Mouse (Mus musculus): ENCODE measurements around the gene Myh7. TPM values are rescaled to one million over a fixed set of nuclear protein-coding genes. Genes with fewer than 3 reads are reported as not detected.
"Not testable (repeated sequence)": the region's sequence is repeated elsewhere in the genome, so short reads cannot be mapped to it uniquely, and the experiment has no call there.

Gene Myh7
- 4.9 and 9.1 TPM in 2 replicates for polyA plus RNA-seq (2016; fragmentation: Nextera tagmentation; extraction: Ambion mirVana)

DNA sequence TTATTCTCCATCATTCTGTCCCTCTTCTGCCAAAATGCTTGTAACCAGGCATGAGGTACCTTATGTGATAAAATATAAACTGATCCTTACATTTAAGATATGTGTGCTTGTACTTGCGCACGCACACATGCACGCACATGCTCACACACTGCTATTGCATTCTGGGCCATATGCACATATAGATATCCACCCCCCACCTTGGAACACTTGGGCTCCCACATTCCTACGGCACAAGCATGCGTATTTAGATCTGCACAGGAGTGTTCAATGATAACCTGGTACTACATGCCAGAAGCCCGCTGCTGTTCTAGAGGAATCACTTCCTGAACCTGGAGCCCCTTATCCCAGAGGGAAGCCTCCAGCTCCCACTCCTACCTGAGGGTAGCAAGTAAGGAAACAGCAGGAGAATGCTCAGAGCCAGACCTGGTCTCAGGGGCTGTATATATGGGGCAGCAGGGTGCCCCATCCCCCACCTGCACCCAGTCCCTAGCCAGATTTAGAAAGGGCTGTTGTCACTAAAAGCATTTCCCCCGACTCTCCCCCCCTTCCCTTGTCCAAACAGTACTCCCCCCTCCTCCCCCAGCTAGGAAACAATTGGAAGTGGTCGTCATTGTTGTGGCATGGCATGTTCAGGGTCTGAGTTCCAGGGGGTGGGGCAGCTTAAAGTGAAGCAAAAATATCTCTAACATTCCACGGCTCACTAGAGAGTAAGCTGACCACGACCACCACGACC, at the start of gene Myh7:
Myh7 (minus strand) TSS at position 491 of the 733 bp plus-strand sequence.
- H3K4me2 ChIP-seq (replicated peaks), result no peak within 1 kb of the TSS
- WGBS, result 57% methylated on average over 10 of the region's 11 CpGs
- ATAC-seq (ENCODE audit: low FRiP score), result no peak
- H3K4me1 ChIP-seq, result peaks cover 28% of the 10 kb centered on the region
- H3K9me3 ChIP-seq (replicated peaks), result no peaks in the 10 kb centered on the region
- 0 out of 2 replicates have a peak within 1 kb of the TSS, but pooled peaks have one; percentile 35 for H3K9ac ChIP-seq
- H3K36me3 ChIP-seq, result no peaks in the 10 kb centered on the region
- H3K27me3 ChIP-seq, result no peaks in the 10 kb centered on the region
- no peak within 1 kb of the TSS for H3K4me3 ChIP-seq
- H3K27ac ChIP-seq, result peak within 1 kb of the TSS; percentile 67

DNA sequence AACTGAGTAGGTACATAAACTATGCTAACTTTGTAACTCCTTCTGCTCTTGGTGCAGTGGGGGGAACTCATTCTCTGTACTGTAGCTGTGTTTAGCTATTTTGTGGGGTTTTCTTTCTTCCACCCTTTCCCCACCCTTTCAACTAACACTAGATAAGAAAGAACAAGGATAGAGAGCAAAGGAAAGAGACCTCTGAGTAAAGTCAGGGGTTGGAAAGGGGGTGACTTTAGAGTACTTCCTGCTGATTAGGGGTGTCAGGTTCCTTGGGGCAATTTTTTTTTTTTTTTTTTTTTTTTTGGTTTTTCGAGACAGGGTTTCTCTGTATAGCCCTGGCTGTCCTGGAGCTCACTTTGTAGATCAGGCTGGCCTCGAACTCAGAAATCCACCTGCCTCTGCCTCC, 49.3 kb upstream of the Myh7 start:
- H3K4me2 ChIP-seq (replicated peaks); H3K4me3 ChIP-seq; H3K4me1 ChIP-seq; H3K36me3 ChIP-seq; ATAC-seq (ENCODE audit: low FRiP score); H3K27ac ChIP-seq; H3K27me3 ChIP-seq; H3K9me3 ChIP-seq (replicated peaks); H3K9ac ChIP-seq: not testable (repeated sequence)
- 86% methylated on average over 1 of the region's 2 CpGs for WGBS

DNA sequence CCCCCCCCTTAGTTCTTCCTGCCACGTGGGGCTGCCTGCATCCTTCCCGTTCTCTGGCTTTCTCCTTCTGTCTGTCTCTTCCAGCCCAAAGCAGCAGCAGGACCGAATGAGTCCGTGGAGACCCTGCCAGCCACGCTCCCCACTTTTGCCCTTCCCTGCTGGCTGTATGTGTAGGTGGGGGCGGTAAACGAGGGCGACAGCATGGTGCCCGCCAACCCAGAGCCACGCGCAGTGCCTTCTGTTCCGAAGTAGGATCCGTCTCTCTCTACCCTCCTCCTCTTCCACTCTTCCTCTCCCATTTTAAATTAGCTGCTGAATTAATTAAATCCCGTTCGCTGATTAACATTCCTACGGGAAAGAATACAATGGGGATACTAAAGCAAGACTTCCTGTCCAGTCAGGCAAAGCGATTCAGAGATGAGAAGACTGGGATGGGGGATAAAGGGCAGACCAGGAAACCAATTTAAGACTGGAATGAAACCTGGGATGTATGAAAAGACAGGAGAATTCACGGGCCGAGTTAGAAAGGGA, 38.3 kb upstream of the Myh7 start:
- WGBS, result 29% methylated on average over 19 of the region's 19 CpGs
- no peak for ATAC-seq (ENCODE audit: low FRiP score)
- H3K4me2 ChIP-seq (replicated peaks), result peak overlapping the region; percentile 9
- H3K4me3 ChIP-seq, result no peak overlapping the region
- 0 out of 2 replicates have a peak overlapping the region, but pooled peaks have one; percentile 24 for H3K27ac ChIP-seq
- H3K36me3 ChIP-seq, result no peaks in the 10 kb centered on the region
- peaks cover 7% of the 10 kb centered on the region for H3K27me3 ChIP-seq
- no peaks in the 10 kb centered on the region for H3K9me3 ChIP-seq (replicated peaks)
- H3K4me1 ChIP-seq, result peaks cover 28% of the 10 kb centered on the region
- H3K9ac ChIP-seq, result peak overlapping the region; percentile 0; the same call in 1 of the 2 replicates

DNA sequence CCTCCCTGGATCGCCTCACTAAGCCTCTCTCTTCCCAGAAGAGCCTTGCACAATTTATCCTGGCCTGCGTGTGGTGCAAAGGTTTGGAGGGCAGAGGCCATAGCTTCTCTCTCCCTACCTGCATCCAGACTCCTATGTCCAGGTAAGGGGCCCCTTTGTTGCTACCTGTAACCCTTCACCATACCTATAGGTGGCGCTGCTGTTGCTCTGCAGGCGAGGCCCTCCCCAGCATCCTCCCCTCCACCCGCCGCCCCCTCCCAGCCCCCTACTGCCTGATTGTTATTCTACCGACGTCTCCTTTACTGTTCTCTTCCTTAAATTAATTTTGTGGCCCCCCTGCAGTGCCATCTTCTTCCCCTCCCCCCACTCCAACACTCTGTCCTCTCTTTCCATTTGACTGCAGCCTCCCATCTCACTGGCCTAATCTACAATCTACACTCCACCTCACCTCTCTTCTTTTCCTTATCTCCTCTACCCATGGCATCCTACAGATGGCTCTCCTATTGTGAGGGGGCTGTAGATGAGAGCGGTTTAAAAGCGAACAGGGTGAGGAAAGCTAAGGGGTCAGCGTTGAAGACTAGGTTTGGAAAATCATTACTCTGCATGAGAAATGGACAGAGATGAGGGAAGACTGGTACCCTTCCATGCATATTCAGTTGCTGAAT, 34.7 kb upstream of the Myh7 start:
- peak; percentile 44 for ATAC-seq (ENCODE audit: low FRiP score)
- peaks cover 35% of the 10 kb centered on the region for H3K4me1 ChIP-seq
- peaks cover 9% of the 10 kb centered on the region; the same call in 1 of the 2 replicates for H3K36me3 ChIP-seq
- H3K27me3 ChIP-seq, result peaks cover 15% of the 10 kb centered on the region
- H3K27ac ChIP-seq, result peak overlapping the region; percentile 93
- no peak overlapping the region for H3K4me3 ChIP-seq
- WGBS, result 5% methylated on average over 11 of the region's 11 CpGs
- H3K4me2 ChIP-seq (replicated peaks), result peak overlapping the region; percentile 36
- H3K9me3 ChIP-seq (replicated peaks), result no peaks in the 10 kb centered on the region
- H3K9ac ChIP-seq, result peak overlapping the region; percentile 39; the same call in 1 of the 2 replicates

DNA sequence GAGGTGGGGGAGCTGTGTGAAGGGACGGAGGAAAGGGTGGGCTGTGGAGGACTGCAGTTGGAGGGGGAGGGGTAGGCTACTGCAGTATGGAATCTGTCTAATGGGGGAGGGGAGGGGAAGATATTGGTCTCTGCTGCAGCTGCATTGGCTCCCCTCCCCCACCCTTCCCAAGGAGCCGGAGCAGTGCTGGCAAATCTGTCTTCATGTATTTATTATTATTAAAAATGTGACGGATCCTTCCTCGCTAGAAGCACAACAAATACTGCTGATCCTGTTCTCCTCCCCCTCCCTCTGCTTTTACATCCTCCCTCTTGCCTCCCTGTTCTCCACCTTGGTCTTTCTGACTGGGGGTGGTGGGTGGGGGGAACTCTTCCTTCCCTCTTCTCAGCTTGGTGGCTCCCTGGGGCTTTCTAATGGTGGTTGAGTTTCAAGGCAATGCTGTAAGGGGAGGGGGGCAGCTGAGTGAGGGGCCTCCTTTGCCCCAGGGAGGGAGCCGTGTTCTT, 34.0 kb upstream of the Myh7 start:
- 0% methylated on average over 4 of the region's 5 CpGs for WGBS
- H3K4me3 ChIP-seq, result peak overlapping the region; percentile 2; the same call in 1 of the 2 replicates
- H3K27me3 ChIP-seq, result peaks cover 15% of the 10 kb centered on the region
- peak overlapping the region; percentile 36 for H3K4me2 ChIP-seq (replicated peaks)
- H3K9ac ChIP-seq, result peak overlapping the region; percentile 39; the same call in 1 of the 2 replicates
- peak; percentile 87 for ATAC-seq (ENCODE audit: low FRiP score)
- no peaks in the 10 kb centered on the region for H3K9me3 ChIP-seq (replicated peaks)
- H3K27ac ChIP-seq, result peak overlapping the region; percentile 93
- H3K4me1 ChIP-seq, result peaks cover 35% of the 10 kb centered on the region
- peaks cover 15% of the 10 kb centered on the region for H3K36me3 ChIP-seq

DNA sequence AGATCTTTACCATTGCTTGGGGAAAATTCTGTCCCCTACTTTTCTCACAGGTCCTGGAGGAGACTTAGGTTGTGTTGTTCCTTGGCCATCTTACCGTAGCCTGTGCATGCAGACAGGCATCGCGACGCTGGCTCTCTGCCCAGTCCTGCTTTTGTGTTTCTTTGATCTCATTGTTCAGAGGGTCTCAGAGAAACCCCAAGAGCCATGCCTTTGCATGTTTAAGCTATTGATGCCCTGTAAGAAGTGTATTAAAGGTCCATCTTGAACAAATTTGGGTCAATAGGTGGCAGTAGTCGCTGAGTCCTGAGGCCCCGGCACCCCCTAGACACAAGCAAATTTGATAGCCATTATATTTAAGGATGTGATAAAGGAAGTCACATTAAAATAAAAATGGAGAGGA, 33.2 kb upstream of the Myh7 start:
- H3K4me3 ChIP-seq, result no peak overlapping the region
- 0 out of 2 replicates have a peak overlapping the region, but pooled peaks have one; percentile 8 for H3K9ac ChIP-seq
- H3K27me3 ChIP-seq, result peaks cover 15% of the 10 kb centered on the region
- peak; percentile 36 for ATAC-seq (ENCODE audit: low FRiP score)
- H3K27ac ChIP-seq, result peak overlapping the region; percentile 93
- H3K9me3 ChIP-seq (replicated peaks), result no peaks in the 10 kb centered on the region
- peak overlapping the region; percentile 36 for H3K4me2 ChIP-seq (replicated peaks)
- WGBS, result 4% methylated on average over 6 of the region's 6 CpGs
- H3K4me1 ChIP-seq, result peaks cover 29% of the 10 kb centered on the region
- H3K36me3 ChIP-seq, result peaks cover 23% of the 10 kb centered on the region

DNA sequence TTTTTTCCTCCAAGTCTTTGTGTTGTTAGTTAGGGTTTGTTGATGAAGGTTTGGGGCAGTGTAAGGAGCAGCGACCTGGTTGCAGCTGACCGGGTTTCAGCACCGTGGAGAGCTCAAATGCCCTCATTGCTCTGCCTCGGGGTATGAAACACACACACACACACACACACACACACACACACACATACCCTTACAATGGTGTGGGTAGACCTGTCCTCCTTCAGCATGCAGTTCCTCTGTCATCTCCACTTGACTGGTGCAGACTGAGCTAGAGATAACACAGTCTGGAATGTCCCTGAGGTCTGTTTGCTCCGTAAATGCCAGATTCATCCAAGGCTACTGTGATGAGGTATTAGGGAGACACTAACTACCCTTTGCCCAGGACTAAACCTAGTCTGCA, 32.8 kb upstream of the Myh7 start:
- ATAC-seq (ENCODE audit: low FRiP score), result 0 out of 2 replicates have a peak, but pooled peaks have one; percentile 6
- 12% methylated on average over 5 of the region's 5 CpGs for whole genome bisulfite sequencing
- Histone ChIP-seq H3K27ac (peak overlapping the region; percentile 93), H3K4me2 (replicated peaks) (peak overlapping the region; percentile 36; the same call in 1 of the 2 replicates), H3K36me3 (peaks cover 27% of the 10 kb centered on the region), H3K4me1 (peaks cover 28% of the 10 kb centered on the region), H3K27me3 (peaks cover 15% of the 10 kb centered on the region), H3K9ac (0 out of 2 replicates have a peak overlapping the region, but pooled peaks have one; percentile 8), H3K9me3 (replicated peaks) (no peaks in the 10 kb centered on the region), H3K4me3 (no peak overlapping the region)

DNA sequence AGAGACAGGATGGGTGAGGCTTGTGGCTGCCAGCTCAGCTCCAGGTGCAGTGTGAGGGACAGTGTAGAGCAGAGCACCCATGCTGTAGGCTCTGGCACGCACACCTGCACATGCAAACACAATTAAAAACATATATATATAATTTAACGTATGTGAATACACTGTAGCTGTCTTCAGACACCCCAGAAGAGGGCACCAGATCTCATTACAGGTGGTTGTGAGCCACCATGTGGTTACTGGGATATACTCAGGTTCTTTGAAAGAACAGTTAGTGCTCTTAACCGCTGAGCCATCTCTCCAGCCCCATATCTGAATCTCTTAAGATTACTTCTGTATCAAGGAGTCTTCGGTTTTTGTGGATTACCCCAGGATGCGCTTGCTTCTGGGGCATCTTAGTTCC, 31.1 kb upstream of the Myh7 start:
- ATAC-seq (ENCODE audit: low FRiP score), result no peak
- H3K4me2 ChIP-seq (replicated peaks), result no peak overlapping the region
- H3K4me3 ChIP-seq, result no peak overlapping the region
- 85% methylated on average over 5 of the region's 5 CpGs for WGBS
- H3K36me3 ChIP-seq, result peaks cover 44% of the 10 kb centered on the region
- H3K4me1 ChIP-seq, result peaks cover 28% of the 10 kb centered on the region
- H3K9me3 ChIP-seq (replicated peaks), result no peaks in the 10 kb centered on the region
- H3K27ac ChIP-seq, result no peak overlapping the region
- H3K9ac ChIP-seq, result no peak overlapping the region
- H3K27me3 ChIP-seq, result peaks cover 11% of the 10 kb centered on the region

DNA sequence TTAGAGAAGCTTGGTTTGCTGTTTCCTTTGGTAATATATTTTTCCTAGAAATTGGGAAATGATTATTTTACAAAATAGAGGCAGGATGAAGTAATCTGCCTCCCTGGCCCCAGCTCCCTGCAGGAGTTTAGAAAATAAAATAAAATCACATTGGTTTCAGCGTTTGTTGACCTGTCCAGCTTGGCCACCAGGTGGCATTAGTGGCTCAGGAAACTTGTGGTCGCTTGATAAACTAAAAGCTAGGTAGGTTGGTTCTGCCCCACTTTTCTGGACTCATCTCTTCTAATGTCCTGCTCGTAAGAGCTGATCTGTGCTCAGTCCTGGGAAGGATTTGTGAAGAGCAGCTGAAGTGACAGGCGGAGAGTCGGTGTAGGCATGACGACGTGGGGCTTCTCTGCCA, 29.8 kb upstream of the Myh7 start:
- no peak for ATAC-seq (ENCODE audit: low FRiP score)
- Histone ChIP-seq H3K9ac (no peak overlapping the region), H3K4me3 (no peak overlapping the region), H3K4me2 (replicated peaks) (no peak overlapping the region), H3K36me3 (peaks cover 53% of the 10 kb centered on the region), H3K27ac (no peak overlapping the region), H3K27me3 (peaks cover 8% of the 10 kb centered on the region), H3K9me3 (replicated peaks) (no peaks in the 10 kb centered on the region), H3K4me1 (peaks cover 22% of the 10 kb centered on the region)
- WGBS, result 66% methylated on average over 7 of the region's 7 CpGs

DNA sequence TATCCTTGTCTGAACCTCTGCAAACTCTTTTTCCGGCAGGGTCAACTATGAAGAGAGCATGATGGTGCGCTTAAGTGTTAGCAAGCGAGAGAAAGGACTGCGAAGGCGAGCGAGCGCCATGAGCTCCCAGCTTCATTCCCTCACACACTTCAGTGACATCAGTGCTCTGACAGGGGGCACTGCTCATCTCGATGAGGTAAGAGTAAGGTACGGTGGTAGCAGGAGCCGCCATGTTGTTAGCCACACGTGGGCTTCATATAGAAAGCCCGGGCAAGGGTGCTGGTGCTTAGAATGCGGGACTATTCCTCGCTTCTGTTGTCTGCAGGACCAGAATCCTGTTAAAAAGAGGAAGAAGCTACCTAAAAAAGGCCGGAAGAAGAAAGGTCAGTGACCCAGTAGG, 28.6 kb upstream of the Myh7 start:
- Histone ChIP-seq H3K4me2 (replicated peaks) (no peak overlapping the region), H3K4me3 (no peak overlapping the region), H3K9ac (no peak overlapping the region), H3K9me3 (replicated peaks) (no peaks in the 10 kb centered on the region), H3K27me3 (peaks cover 8% of the 10 kb centered on the region), H3K27ac (no peak overlapping the region), H3K4me1 (peaks cover 9% of the 10 kb centered on the region), H3K36me3 (peaks cover 57% of the 10 kb centered on the region)
- WGBS, result 90% methylated on average over 15 of the region's 15 CpGs
- ATAC-seq (ENCODE audit: low FRiP score), result no peak

DNA sequence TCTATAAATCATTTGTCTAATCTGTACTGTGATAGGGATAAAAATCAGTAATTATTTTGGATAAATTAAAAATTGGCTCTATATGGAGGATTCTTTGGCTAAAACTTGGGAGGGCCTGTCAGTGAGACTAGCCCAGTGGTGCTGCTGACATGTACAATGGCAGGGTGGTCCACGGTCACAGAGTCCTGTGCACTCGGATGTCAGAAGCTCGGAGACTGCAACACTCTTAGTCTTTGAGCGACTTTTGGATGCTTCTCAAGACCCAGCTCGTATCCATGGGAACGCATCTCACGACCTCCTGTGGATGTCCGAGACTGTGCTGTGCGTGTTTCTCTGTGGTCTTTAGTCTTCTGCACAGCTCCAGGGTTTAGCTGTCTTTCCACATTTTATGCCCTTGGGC, 26.0 kb upstream of the Myh7 start:
- H3K27me3 ChIP-seq, result peaks cover 1% of the 10 kb centered on the region; the same call in 1 of the 2 replicates
- peaks cover 2% of the 10 kb centered on the region; the same call in 1 of the 2 replicates for H3K4me1 ChIP-seq
- no peak overlapping the region for H3K4me3 ChIP-seq
- WGBS, result 34% methylated on average over 9 of the region's 9 CpGs
- no peaks in the 10 kb centered on the region for H3K9me3 ChIP-seq (replicated peaks)
- peaks cover 61% of the 10 kb centered on the region for H3K36me3 ChIP-seq
- no peak for ATAC-seq (ENCODE audit: low FRiP score)
- no peak overlapping the region for H3K9ac ChIP-seq
- H3K4me2 ChIP-seq (replicated peaks), result no peak overlapping the region
- H3K27ac ChIP-seq, result no peak overlapping the region

DNA sequence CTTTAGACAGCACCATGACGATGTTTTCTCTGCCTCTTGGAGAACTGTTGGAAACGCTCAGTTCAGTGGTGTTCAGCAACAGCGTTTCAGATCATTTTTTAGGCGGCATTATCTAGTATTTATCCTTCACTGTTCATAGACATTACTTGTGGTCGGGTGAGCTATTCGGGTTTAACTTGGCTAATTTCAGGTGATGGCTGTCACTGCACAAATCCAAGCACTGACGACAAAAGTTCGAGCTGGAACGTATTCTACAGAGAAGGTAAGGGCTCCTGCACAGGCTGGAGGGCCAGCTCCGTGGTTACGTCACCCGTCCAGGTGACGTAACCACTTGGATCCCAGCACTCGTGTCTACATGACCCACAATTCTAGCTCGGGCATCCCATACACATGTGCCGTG, 22.4 kb upstream of the Myh7 start:
- no peak overlapping the region for H3K27ac ChIP-seq
- H3K27me3 ChIP-seq, result no peaks in the 10 kb centered on the region
- H3K9ac ChIP-seq, result no peak overlapping the region
- 92% methylated on average over 16 of the region's 16 CpGs for WGBS
- H3K4me2 ChIP-seq (replicated peaks), result no peak overlapping the region
- no peak overlapping the region for H3K4me3 ChIP-seq
- ATAC-seq (ENCODE audit: low FRiP score), result no peak
- peaks cover 2% of the 10 kb centered on the region; the same call in 1 of the 2 replicates for H3K4me1 ChIP-seq
- no peaks in the 10 kb centered on the region for H3K9me3 ChIP-seq (replicated peaks)
- H3K36me3 ChIP-seq, result peaks cover 33% of the 10 kb centered on the region
